Mouse (Mus musculus) urinary bladder, postnatal 25 days (tissue): ENCODE data around the gene Pcgf5.
A peak's percentile ranks its signal among the peaks of the same experiment; 100 is the strongest.

Source experiments
- DNase-seq: peaks from one replicate; pipeline ENCODE4 v3.0.0; 2022; ENCODE audit warnings: low spot score

Pcgf5 gene

DNA sequence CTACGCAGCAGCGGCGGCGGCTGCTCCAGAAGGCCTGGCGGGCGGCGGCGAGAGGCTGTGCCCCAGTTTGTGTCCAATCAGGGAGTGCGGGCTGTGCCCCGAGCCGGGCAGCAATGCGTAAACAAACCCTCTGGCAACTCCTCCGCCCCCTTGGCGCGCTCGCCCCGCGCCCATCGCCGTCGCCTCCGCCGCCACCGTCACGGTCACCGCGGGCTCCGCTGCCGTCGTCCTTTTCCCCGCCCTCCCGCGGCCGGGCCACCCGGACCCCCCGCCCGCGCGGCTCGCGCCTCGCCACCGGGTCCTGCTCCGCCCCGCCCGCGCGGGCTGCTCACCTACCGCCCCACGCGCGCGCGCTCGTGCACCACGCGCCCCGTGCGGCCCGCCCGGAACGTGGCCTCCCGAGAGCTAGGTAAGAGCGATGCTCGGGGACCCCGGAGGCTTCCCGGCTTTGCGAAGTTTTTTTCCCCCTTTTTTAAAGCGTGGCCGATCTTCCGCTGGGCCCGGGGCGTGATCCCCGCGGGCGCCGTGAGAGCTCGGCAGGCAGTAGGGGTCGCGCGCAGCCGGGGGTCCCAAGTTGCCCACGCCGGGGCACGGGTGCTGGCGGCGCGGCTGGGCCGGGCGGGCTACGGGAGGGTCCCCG lies at the start of gene Pcgf5:
TSS of gene Pcgf5 (plus strand) at position 149 of the 640 bp plus-strand sequence.
- peak; percentile 53 for DNase-seq

DNA sequence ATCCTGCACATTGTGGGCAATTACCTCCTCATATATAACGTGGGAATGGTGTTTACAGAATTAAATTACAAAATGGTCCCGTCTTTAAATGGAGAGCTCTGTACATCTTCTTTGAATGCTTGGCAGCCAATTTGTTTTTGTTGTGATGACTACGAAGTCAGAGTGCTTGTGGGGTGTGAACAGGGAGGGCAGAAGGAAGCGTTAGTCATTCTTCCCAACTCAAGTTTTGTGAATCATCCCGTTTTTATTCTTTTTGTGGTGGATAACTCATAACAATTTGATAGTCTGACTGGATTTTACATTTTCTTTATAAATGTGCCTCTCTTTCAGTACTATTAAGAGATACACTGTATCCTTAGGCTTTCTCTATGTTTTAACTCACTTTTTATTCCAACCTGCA lies 42.6 kb upstream of the Pcgf5 start:
- no peak for DNase-seq

DNA sequence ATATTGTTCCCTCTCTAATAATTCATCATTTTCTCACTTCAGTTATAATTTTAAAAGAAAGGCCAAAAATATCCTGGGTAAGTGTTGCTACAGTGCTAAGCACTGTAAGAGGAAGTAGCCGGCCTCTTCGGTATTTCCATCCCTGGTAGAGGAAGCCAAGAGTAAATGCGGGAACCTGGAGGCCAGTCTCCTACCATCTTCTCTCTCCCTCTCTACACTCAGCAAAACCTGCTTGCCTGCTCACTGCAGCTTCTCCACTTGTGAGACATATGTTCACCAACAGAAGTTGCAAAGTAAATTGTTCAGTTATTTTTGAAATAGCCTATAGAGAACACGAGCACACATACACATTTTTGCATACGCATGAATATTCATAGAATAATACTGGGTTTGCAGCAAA lies 34.1 kb upstream of the Pcgf5 start:
- DNase-seq: no peak

DNA sequence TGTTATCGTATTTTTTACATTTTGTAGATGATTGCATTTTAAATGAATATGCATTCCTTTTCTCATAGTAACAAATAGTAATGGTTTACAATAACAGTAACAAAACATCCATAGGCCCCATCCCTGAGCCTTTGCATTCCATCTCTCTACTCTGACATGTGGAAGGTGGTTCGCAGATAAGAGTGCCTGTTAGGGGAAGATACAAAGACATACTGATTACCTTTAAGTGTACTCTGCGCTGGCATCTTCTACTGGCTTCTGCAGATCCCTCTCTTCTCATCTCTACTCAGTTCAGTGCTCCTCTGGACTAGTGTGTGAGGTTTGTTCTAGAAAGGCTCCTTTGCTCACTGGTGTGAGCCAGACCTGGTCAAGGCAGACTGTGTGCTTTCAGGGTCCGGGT lies 28.4 kb upstream of the Pcgf5 start:
- no peak for DNase-seq

DNA sequence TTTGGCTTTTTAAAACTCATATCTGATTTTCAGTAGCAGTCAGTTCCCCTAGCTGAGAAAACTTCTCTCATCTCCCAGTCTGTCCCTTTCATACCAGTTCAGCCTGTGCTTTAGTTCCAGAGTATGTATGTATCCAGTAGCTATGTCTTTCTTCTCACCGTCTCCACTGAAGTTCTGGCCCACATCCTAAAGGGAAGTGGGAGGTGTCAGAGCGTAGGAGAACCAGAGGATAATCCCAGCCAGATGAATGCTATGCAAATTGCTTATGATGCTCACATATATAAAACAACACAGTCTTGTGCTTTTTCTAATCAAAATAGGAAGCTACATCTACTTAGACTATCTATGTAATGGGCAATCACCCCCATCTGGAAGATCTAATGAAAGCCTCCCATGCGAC lies 27.0 kb upstream of the Pcgf5 start:
- DNase-seq: no peak

DNA sequence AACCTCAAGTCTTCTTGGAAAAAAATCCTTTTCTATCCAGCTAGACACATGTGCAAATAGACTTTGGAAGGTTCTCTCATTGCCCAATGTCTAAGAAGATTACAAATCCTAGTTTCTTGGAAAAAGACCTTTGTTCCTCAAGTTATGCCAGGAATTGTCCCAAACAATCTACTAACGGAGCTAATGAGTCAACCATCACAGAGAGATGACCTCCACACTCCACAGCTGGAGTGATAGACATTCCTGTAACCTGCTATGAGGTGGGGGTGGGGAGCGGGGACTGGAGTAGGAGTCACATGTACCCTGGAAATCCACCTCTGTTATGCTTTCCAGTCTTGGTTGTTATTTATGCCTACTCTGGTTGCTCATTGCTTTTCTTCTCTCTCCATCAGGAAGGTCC lies 24.8 kb upstream of the Pcgf5 start:
- no peak for DNase-seq

DNA sequence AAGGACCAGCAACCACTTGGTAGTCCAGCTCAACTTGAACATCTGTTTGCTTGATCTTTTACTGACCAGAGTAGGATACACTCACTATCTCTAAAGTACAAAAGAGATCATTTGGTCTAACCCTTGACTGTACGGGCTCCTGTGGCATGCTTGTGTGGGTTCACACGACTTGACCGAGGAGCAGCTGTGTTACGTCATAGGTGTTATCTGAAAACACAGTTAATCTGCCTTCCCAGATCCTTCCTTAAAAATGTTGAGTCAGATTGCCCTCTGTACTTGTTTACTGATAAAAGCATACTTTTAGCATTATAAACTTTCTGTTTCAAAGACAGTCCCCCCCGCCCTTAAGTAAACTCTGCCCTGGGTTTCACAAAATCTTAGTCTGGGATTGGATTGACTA lies 19.4 kb upstream of the Pcgf5 start:
- no peak for DNase-seq

DNA sequence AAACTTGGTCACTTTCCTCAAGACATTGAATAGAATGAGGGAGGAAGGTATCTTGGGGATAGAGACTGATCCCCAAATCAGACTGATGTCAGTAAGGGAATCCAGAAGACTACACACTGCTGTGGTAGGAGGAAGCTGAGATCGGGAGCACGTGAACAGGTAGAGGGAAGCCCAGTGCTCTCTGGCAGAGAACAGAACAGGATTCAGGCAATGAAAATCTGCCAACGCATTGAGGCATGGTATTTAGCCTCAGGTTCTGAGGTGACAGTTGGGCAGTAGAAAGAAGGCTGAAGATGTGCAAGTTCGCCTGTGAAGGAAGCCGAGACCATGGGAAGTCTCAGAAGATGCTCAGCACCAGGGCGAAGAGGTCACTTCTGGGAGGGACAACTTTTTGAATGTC lies 733 bp upstream of the Pcgf5 start:
- DNase-seq: no peak

DNA sequence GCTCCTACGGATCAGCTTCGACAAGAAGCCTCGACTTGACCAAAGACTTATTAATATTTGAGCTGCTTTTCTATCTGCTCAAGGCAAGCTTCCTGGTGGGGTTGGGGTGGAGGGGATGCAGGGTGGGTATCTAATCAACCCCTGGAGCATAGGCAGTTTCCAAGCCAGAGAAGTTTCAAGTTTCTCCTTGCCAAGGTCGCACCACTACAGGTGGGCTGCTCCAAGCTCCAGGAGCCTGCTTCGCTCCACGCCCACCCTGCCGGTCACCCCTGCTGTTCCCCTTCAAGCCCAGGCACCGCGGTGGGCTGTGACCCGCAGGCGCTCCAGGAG lies 313 bp upstream of the Pcgf5 start:
- DNase-seq: no peak

DNA sequence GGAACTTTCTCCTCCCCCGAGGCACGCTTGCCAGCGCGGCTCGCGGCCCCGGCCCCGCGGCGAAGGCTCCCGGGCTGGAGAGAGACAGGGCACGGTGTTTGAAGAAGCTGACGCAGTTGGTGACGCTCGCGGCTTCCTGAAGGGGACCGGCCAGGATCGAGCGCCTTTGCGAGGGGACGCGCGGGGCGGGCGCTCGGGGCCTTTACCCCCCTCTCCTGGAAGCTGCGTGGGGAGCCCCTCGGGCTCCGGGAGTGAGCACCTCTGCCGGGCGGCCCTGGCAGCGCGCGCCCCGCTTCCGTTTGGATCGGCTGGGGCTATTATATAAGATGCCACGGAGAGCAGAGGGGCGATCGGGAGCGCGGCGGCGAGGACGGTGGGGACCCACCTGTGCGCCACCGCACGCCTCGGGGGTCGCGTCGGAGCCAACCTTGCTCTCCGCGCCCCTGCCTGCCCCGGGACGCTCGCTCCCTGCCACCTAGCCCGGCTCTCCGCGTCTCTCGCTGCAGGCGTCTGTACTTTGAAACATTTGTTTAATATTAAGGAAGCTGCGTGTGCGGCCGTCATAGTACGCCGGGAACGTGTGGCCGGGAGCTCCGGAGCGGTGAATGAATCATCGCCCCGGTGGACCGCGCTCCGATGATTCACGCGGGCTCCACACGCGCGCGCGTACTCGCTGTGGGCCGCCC lies 835 bp downstream of the Pcgf5 start:
- peak; percentile 62 for DNase-seq

DNA sequence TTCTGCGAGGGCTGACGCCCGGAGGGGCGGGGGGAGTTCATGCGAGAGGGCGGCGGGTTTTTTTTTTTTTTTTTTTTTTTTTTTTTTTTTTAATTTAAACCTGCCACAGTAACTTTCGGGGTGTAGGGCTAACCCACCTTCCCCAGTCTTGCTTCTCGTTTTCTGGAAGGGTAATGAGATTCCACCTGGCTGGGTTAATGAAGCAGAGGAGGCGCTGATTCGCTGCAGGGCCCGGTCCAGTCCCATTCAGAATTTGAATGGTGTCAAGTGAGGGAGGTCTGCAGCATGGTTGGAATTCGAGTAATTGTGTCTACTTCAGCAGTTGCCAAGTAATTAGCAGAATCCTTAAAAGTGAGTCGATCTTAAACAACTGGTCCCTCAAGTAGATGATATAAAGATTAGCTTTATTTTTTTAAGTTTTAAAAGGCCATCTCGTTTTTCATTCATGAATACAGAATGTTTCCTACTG lies 1.4 kb downstream of the Pcgf5 start:
- no peak for DNase-seq

DNA sequence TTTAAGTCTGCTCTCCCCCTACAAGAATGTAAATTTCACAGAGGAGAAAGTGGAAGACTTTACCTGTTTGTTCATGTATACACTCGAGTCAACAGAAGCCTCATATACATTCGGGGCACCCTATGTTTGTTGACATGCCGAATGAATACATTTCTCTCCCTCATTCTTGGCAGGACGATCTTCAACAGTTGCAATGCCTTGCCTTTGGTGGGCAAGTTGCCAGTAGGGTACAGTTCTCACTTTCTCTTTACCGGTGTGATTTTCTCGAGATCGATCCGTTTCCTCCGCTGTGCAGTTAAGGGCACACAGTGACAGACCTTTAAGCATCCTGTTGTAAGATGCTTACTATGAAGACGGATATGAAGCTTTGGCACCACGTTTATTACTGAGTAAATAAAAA lies 2.1 kb downstream of the Pcgf5 start:
- DNase-seq: no peak

DNA sequence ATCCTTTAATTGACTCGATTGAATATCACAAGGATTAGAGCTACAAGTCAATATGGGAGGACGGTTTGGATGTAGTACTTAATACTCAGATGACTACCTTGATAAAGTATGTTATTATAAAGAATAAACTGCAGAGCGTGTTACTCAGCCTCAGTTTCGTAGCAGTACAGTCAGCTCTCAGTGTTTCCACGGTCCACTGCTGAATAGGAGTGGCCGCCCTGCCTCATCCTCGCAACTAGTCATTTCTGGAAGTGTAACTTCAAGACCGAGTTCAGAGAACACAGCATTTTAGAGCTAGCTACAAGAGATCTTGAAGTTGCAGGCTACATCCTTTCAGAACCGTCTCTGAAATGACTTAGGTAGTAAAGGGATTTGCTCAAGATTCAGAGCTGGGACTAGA lies 2.8 kb downstream of the Pcgf5 start:
- no peak for DNase-seq

DNA sequence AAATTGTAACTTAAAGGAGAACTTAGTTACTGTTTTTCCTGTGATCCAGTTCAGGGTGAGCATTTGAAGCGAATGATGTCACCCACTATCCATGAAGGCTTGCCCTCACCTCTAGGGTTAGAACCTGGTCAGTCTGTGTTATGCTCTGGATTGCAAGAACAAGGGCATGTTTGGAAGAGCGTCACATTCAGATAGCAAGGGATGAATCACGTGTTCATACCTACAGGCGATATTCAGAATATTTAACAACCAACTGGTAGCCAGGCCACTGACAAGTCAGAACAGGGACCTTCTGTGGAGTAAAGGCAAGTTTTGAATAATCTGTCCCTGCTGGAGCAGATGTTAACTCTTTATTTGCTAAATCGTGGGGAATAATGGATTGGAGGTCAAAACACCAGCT lies 14.4 kb downstream of the Pcgf5 start:
- DNase-seq: no peak

DNA sequence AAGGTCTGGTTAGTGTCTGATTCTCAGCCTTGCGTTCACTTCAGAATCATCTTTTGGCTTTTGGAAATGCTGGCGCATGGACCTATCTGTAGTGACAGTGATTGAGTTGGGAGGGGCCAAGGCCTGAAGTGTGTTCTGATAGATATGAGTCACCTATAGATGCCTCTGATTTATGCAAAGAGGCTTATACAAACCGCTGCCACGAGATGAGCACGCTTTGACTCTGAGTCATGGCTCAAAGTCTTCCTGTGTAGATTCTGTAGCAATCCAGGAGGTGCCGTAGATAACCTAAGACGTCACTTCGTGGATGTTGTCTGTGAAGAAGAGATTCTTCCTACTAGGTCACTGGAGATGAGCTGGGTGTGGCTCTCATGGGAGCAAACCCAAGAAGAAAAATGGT lies 16.6 kb downstream of the Pcgf5 start:
- DNase-seq: no peak

DNA sequence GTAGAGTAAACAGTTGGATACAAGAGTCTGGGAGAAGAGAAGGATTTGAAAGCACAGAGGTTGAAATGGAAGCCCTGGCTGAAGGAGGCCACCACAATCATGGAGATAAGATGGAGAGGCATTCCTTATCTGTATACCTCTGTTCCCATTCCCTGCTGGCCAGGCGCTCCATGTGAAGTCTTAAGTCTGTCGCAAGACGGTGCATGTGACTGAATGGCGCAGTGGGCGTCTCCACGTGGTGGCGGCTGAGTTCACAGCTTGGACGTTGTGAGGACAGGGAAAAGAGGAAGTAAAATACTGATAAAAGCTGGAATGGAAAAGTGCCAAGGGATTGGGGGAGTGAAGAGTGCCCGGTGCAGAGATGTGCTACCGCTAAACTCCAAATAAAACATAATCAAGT lies 23.4 kb downstream of the Pcgf5 start:
- no peak for DNase-seq

DNA sequence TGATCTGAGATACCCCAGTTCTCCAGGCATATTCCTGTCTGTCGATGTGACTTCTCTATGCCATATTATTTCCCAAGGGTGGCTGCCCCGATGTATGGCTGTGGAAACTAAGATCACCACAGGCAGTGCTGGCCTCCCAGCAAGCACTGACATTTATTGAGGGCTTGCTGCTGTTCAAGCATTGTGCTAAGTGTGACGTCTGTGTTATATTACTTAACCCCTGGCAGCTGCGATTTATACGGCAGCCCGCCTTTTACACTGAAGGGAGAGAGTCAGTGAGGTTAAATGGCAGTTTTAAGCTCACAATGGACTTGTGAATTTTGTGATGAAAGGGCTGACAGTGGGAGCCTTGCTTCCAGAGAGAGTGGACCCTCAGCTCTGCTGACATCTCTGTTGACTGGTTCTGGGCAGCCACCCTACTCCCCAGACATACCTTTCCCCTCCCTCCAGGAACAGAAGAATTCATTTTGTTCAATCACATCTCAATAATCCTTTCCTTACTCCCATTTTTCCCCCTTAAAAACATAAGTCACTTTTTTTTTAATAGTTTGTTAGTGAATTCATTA lies 25.0 kb downstream of the Pcgf5 start:
- no peak for DNase-seq

DNA sequence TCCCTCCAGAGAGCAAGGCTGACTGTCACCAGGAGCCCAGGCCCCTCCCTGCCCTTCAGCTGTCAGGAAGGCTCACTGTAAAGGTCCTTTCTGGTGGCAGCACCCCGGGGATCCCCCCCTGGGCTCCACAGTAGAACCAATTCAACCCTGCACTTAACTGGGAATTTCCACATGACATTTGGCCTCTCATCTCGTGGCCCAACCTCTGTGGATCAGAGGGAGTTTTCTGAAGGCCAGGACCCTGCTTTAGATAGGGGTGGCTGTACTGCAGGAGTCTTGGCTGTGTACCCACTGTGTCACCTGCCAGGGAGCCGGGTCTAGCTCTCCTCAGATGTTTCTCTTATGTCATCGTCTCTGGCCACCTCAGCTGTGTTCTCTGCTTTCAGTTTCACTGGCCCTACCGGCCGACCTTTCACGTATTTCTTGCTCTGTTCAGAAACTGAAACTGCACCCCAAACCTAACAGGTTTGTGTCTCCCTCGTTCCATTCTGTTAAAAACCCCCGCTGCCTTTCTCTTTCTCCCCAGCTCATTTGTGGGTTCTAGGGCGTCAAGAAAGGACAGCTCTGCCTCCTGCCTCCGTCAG lies 27.2 kb downstream of the Pcgf5 start:
- DNase-seq: no peak

DNA sequence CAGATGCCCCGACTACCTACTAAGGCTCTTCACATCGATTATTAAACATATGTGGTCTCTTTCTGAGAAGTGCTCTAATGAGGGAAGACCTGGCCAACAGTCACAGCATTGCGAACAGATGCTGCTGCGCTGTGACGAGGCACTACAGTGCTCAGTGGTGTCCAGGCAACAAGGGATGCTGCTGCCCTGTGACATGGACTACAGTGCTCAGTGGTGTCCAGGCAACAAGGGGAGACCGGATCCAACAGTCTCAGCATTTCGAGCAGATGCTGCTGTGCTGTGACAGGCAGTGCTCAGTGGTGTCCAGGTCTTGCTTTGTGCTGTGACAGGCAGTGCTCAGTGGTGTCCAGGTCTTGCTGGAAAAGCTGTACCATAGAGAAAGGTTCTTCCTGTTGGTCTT lies 29.6 kb downstream of the Pcgf5 start:
- DNase-seq: no peak

DNA sequence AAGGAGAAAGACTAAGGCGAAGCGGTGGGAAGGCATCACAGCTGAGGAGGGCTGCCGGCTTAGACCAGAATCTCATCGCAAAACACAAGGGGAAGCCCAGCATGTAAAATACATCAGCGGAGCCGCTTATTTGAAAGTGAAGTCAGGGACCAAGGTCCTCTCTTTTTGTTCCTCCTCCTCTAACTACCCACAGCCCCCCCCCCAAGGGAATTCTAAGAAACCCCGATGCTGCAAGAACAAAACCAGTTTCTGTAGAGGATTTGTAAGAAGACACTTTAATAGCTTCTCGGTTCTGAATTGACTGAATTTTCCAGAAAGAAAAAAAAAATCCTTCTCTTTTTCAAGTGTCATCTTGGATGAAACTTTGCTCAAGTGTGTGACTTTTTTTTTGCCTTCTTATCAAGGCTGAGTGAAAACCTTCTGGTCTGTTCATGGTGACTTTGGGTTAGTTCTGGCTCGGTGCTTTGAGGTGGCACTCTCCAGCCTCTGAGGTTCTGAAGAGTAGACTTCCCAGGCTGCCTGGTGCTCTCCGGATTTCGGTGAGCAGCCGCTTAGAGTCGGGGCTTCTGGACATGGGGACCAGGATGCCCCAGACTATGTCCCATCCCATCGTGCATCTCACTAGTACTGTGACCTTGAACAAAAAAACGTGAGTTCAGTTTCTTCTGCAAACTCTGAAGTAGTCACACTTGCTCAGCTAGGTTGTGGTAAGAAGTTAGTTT lies 30.6 kb downstream of the Pcgf5 start:
- DNase-seq: no peak

DNA sequence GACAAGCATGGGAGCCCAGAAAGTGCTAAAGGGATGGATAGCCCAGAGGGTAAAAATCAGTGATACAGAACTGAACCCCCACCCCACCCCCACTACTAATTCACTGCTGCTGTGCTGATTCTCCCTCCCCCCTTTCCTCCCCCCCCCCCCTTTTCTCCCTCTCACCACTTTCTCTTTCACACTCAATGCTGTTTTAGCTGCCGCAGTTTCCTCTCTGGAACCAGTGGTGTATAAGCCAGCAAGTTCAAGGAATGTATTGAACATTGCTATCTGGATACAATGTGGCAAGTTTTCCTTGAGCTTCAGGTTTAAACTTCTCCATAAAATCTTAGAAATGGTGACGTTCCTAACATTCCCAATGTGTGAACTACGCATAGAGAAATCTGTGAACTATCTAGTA lies 34.8 kb downstream of the Pcgf5 start:
- no peak for DNase-seq

DNA sequence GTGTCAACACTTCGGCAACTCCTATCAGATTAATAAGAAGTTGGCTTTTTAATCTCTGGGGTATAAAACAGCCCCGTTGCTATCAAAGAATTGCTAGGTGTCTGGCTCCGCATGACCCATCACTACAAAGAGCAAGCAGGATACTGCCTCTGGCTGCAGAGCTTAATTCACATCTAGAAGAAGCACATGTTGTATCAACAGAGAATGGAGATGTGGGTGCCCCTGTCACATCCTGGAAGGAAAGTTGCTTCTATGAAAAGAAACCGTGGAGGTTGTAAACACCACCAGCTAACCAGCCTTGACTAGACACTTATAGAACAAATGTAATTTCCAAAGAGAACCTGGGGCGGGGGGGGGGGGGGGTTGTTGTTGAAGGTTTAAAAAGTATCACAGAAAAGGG lies 35.9 kb downstream of the Pcgf5 start:
- DNase-seq: no peak

DNA sequence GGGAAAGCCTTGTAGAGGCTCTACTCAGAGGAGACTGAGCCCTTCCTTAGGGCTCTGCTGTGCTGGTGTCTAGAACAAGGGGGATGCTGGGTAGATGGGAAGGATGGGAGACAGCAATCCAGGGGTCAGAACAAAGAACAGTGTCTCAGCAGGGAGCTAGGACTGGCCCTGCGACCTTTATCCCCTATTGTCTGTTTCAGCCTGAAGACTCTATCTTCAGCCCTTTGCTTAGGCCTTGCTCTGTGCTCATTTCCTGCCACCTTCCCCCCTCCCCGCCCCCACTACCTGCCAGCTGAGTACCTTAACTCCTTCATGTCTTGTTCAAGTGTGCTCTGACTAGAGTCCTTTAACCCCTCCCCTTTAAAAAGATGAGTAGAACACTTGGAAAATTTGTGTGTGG lies 36.3 kb downstream of the Pcgf5 start:
- DNase-seq: no peak
